Mouse (Mus musculus): ENCODE data around the gene Zmat5.

DNA sequence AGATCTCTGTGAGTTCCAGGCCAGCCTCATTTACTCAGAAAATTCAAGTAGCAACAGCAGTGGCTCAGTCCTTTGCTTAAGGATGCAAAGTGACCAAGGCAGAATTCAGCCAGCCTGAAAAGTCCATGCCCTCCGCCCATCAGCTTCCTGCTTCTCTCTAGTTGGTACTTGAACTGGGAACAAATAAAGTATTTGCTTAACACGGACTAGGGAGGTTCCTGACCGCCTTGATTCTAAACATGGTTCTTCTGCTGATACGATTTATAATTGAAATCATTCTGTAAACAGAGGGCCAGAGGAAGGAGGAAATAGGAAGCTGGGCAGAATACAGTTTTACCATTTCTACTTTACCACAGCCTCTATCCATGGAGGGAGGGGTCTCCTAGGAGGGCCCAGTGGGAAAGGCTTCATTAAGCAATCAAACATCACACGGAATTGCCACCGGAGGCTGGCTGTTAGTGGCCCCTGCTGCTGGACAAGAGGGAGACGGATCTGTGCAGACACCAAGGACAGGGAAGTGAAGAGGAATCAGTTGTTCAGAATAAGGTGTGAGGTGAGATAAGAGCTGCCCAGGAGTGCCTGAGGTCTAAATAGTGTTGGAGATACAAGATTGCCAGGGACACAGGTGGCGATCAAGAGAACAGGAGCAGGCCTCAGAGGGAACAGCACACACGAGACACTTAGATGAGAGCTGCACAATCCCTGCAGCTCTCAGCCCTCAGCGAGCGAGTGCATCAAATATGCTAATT lies 15.7 kb upstream of the Zmat5 start:
- no peak for TF ChIP-seq EP300 (IDR thresholded peaks at IDR 0.05; ENCODE audit: low read depth)
- no peak for TF ChIP-seq CTCF (IDR thresholded peaks at IDR 0.05; ENCODE audit: low read depth)
